Mouse (Mus musculus) midbrain, embryonic 12.5 days (tissue): ENCODE results near the gene Sirt3. TPM values are rescaled to one million over a fixed set of nuclear protein-coding genes. Genes with fewer than 3 reads are reported as not detected.
A peak's percentile ranks its signal among the peaks of the same experiment; 100 is the strongest.

Source experiments
- ATAC-seq: fragments of 200-750 bp; cut with Nextera tagmentation; 2 replicates; pipeline ENCODE4 v1.8.0; 2017; ENCODE audit warnings: low read depth, moderate TSS enrichment, moderate library complexity; ENCODE audit not compliant: low FRiP score
- H3K27ac ChIP-seq: fragments of 300-500 bp; sonication (generic); replicated peaks from 2 replicates; pipeline ENCODE4 v1.5.1; 2016; ENCODE audit warnings: mild to moderate bottlenecking
- H3K27me3 ChIP-seq: fragments of 300-500 bp; sonication (generic); 2 replicates; pipeline ENCODE4 v1.6.1; 2016; ENCODE audit warnings: mild to moderate bottlenecking
- H3K36me3 ChIP-seq: fragments of 300-500 bp; sonication (generic); 2 replicates; pipeline ENCODE4 v1.6.1; 2016
- H3K4me1 ChIP-seq: fragments of 300-500 bp; sonication (generic); 2 replicates; pipeline ENCODE4 v1.6.1; 2016
- H3K4me2 ChIP-seq: fragments of 300-500 bp; sonication (generic); replicated peaks from 2 replicates; pipeline ENCODE4 v1.6.1; 2016; ENCODE audit warnings: mild to moderate bottlenecking, moderate library complexity
- H3K4me3 ChIP-seq: fragments of 300-500 bp; sonication (generic); 2 replicates; pipeline ENCODE4 v1.5.1; 2016; ENCODE audit warnings: mild to moderate bottlenecking
- H3K9ac ChIP-seq: fragments of 300-500 bp; sonication (generic); replicated peaks from 2 replicates; pipeline ENCODE4 v1.6.1; 2016; ENCODE audit warnings: mild to moderate bottlenecking, moderate library complexity
- H3K9me3 ChIP-seq: fragments of 300-500 bp; sonication (generic); 2 replicates; pipeline ENCODE4 v1.6.1; 2016; ENCODE audit warnings: mild to moderate bottlenecking
- WGBS: fragments of 180-500 bp; shearing (Covaris S2); methylation state at CpG from one replicate; pipeline ENCODE4 v1.1.7; 2016; 5-methylcytosine and 5-hydroxymethylcytosine counted together
- polyA plus RNA-seq: library from polyadenylated mRNA; unstranded; fragments of >200 nt; fragmentation: Nextera tagmentation; extraction: Ambion mirVana; gene quantifications from 2 replicates; pipeline ENCODE4 v1.2.1, GENCODE M21; 2016

The Sirt3 gene
- polyA plus RNA-seq, 1 experiment from 2014 or later: 28.9 TPM

- 2% methylated on average over 21 of the region's 21 CpGs for WGBS
- Histone ChIP-seq H3K9me3 (no peaks in the 10 kb centered on the region), H3K27ac (peak within 1 kb of the TSS; percentile 69)
These were observed 60.3 kb downstream of the Sirt3 start, which contains the start of gene Zfp941 for GRCm38 (mm10) chr7:140821653-140822329. Zfp941 (minus strand) TSS chr7:140822178.

GRCm38 (mm10) chr7:140821305-140821652 is 60.8 kb downstream of the Sirt3 start:
- H3K27me3 ChIP-seq: no peaks in the 10 kb centered on the region; the same call in 1 of the 2 replicates
- peak overlapping the region; percentile 69; the same call in 1 of the 2 replicates for H3K27ac ChIP-seq
- H3K9me3 ChIP-seq: no peaks in the 10 kb centered on the region
- H3K9ac ChIP-seq: peak overlapping the region; percentile 59
- peak; percentile 44; the same call in 1 of the 2 replicates for ATAC-seq
- H3K4me1 ChIP-seq: no peaks in the 10 kb centered on the region; the same call in 1 of the 2 replicates
- WGBS: 41% methylated on average over 5 of the region's 5 CpGs
- H3K4me3 ChIP-seq: peak overlapping the region; percentile 57
- no peaks in the 10 kb centered on the region for H3K36me3 ChIP-seq
- peak overlapping the region; percentile 67 for H3K4me2 ChIP-seq

More at GRCm38 (mm10) chr7:140821653-140822329, 60.3 kb downstream of the Sirt3 start, which contains the start of gene Zfp941:
- peak within 1 kb of the TSS; percentile 67 for H3K4me2 ChIP-seq
- H3K36me3 ChIP-seq: no peaks in the 10 kb centered on the region
- H3K4me1 ChIP-seq: no peaks in the 10 kb centered on the region; the same call in 1 of the 2 replicates
- H3K9ac ChIP-seq: peak within 1 kb of the TSS; percentile 59
- H3K4me3 ChIP-seq: peak within 1 kb of the TSS; percentile 57
- ATAC-seq: peak; percentile 86
- no peaks in the 10 kb centered on the region; the same call in 1 of the 2 replicates for H3K27me3 ChIP-seq

GRCm38 (mm10) chr7:140820173-140820572 is 61.9 kb downstream of the Sirt3 start:
- Histone ChIP-seq H3K9me3 (no peaks in the 10 kb centered on the region), H3K36me3 (no peaks in the 10 kb centered on the region), H3K27me3 (no peaks in the 10 kb centered on the region; the same call in 1 of the 2 replicates), H3K4me1 (no peaks in the 10 kb centered on the region; the same call in 1 of the 2 replicates), H3K4me3 (no peak overlapping the region), H3K9ac (no peak overlapping the region), H3K4me2 (no peak overlapping the region), H3K27ac (no peak overlapping the region)
- 83% methylated on average over 4 of the region's 4 CpGs for WGBS
- ATAC-seq: no peak

Other genes starting within 250 kb of the Sirt3 start
- not detected in 2 replicates for gene Olfr53, start 235.9 kb downstream of the Sirt3 start, polyA plus RNA-seq
- gene Olfr539, start 222.4 kb downstream of the Sirt3 start, polyA plus RNA-seq: not detected in 2 replicates
- not detected in 2 replicates for gene Olfr45, start 200.4 kb downstream of the Sirt3 start, polyA plus RNA-seq
- not detected in 2 replicates for gene Olfr541, start 185.0 kb downstream of the Sirt3 start, polyA plus RNA-seq
- not detected in 2 replicates for gene Cyp2e1, start 118.6 kb downstream of the Sirt3 start, polyA plus RNA-seq
- gene Syce1, start 94.5 kb downstream of the Sirt3 start, polyA plus RNA-seq: 0.15 and 0.41 TPM in 2 replicates
- gene Zfp941, start 60.1 kb downstream of the Sirt3 start, polyA plus RNA-seq: 8.5 and 10.1 TPM in 2 replicates
- 0.29 TPM in 1 of 2 replicates, not detected in the other for gene Urah, start 47.3 kb downstream of the Sirt3 start, polyA plus RNA-seq
- gene Scgb1c1, start 36.8 kb downstream of the Sirt3 start, polyA plus RNA-seq: not detected in 2 replicates
- not detected in 2 replicates for gene Odf3, start 34.5 kb downstream of the Sirt3 start, polyA plus RNA-seq
- gene Gm45785, start 26.0 kb downstream of the Sirt3 start, polyA plus RNA-seq: 0.20 TPM in 1 of 2 replicates, not detected in the other
- 69.2 and 78.3 TPM in 2 replicates for gene Ric8a, start 25.4 kb downstream of the Sirt3 start, polyA plus RNA-seq
- 30.9 and 33.2 TPM in 2 replicates for gene Bet1l, start 24.7 kb downstream of the Sirt3 start, polyA plus RNA-seq
- 279 and 300 TPM in 2 replicates for gene Psmd13, start 341 bp downstream of the Sirt3 start, polyA plus RNA-seq
- not detected in 2 replicates for gene Cox8b, start 18.1 kb upstream of the Sirt3 start, polyA plus RNA-seq
- 0.08 and 0.18 TPM in 2 replicates for gene Nlrp6, start 38.6 kb upstream of the Sirt3 start, polyA plus RNA-seq
- gene Pgghg, start 59.1 kb upstream of the Sirt3 start, polyA plus RNA-seq: 13.1 and 14.9 TPM in 2 replicates
- 0.93 and 0.94 TPM in 2 replicates for gene Ifitm5, start 68.0 kb upstream of the Sirt3 start, polyA plus RNA-seq
- gene Gm45717, start 73.6 kb upstream of the Sirt3 start, polyA plus RNA-seq: not detected in 2 replicates
- 175 and 198 TPM in 2 replicates for gene Ifitm2, start 73.7 kb upstream of the Sirt3 start, polyA plus RNA-seq
- gene Ifitm1, start 84.9 kb upstream of the Sirt3 start, polyA plus RNA-seq: 7.8 and 10.3 TPM in 2 replicates
- gene Ifitm3, start 128.5 kb upstream of the Sirt3 start, polyA plus RNA-seq: 16.2 and 17.9 TPM in 2 replicates
- gene Ifitm6, start 135.6 kb upstream of the Sirt3 start, polyA plus RNA-seq: 0.29 TPM in 1 of 2 replicates, not detected in the other
- gene Gm17387, start 146.8 kb upstream of the Sirt3 start, polyA plus RNA-seq: not detected in 2 replicates
- 41.9 and 45.3 TPM in 2 replicates for gene B4galnt4, start 178.8 kb upstream of the Sirt3 start, polyA plus RNA-seq
- 1.6 and 1.8 TPM in 2 replicates for gene Pkp3, start 195.9 kb upstream of the Sirt3 start, polyA plus RNA-seq
- 1.6 and 1.7 TPM in 2 replicates for gene Sigirr, start 218.3 kb upstream of the Sirt3 start, polyA plus RNA-seq
- not detected in 2 replicates for gene Ano9, start 235.5 kb upstream of the Sirt3 start, polyA plus RNA-seq
- gene Ptdss2, start 240.1 kb upstream of the Sirt3 start, polyA plus RNA-seq: 67.5 and 76.6 TPM in 2 replicates